Mouse (Mus musculus): ENCODE measurements around the gene Olfr1080. TPM values are rescaled to one million over a fixed set of nuclear protein-coding genes. Genes with fewer than 3 reads are reported as not detected.
"Not testable (repeated sequence)": the region's sequence is repeated elsewhere in the genome, so short reads cannot be mapped to it uniquely, and the experiment has no call there.

The Olfr1080 gene
- not detected for total RNA-seq (2021)
- long read RNA-seq, experiment 1, result 0 reads
- long read RNA-seq, experiment 2, result 0 reads

GRCm38 (mm10) chr2:86558135-86558534 lies at the start of gene Olfr1080:
Gene Olfr1080, minus strand, starts transcription at chr2:86558235.
- not testable (repeated sequence) for DNase-seq (ENCODE audit: low spot score in 2 of 2)

- not testable (repeated sequence) for DNase-seq (ENCODE audit: low spot score in 2 of 2)
Measured at GRCm38 (mm10) chr2:86598866-86599265, 40.8 kb upstream of the Olfr1080 start, which contains the start of gene Olfr1082. Gene Olfr1082, minus strand, starts transcription at chr2:86598966.

GRCm38 (mm10) chr2:86542380-86542779 lies 15.7 kb downstream of the Olfr1080 start, which contains the start of gene Olfr1079:
Gene Olfr1079, minus strand, starts transcription at chr2:86542480.
- DNase-seq (ENCODE audit: low spot score in 2 of 2), result no peak

GRCm38 (mm10) chr2:86530991-86531390 lies 27.0 kb downstream of the Olfr1080 start:
- DNase-seq (ENCODE audit: low spot score in 2 of 2), result no peak

- DNase-seq (ENCODE audit: low spot score in 2 of 2), result no peak
Measured at GRCm38 (mm10) chr2:86508161-86508560, 49.9 kb downstream of the Olfr1080 start, which contains the start of gene Olfr1076. Gene Olfr1076, plus strand, starts transcription at chr2:86508461.

Other genes with a start within 250 kb of the Olfr1080 start
- not detected for gene Olfr1053, start 243.0 kb downstream of the Olfr1080 start, total RNA-seq (2021)
- gene Olfr1054, start 222.8 kb downstream of the Olfr1080 start, total RNA-seq (2021), result not detected
- gene Olfr1055, start 208.0 kb downstream of the Olfr1080 start, total RNA-seq (2021), result not detected
- not detected for gene Olfr1056, start 195.8 kb downstream of the Olfr1080 start, total RNA-seq (2021)
- gene Olfr1057, start 179.8 kb downstream of the Olfr1080 start, total RNA-seq (2021), result not detected
- gene Olfr1058, start 169.7 kb downstream of the Olfr1080 start, total RNA-seq (2021), result not detected
- not detected for gene Olfr1061, start 144.2 kb downstream of the Olfr1080 start, total RNA-seq (2021)
- not detected for gene Olfr1062, start 131.5 kb downstream of the Olfr1080 start, total RNA-seq (2021)
- not detected for gene Olfr1065, start 107.6 kb downstream of the Olfr1080 start, total RNA-seq (2021)
- gene Olfr1066, start 102.0 kb downstream of the Olfr1080 start, total RNA-seq (2021), result not detected
- not detected for gene Olfr228, start 70.8 kb downstream of the Olfr1080 start, total RNA-seq (2021)
- gene Olfr1076, start 49.8 kb downstream of the Olfr1080 start, total RNA-seq (2021), result not detected
- not detected for gene Olfr1079, start 15.8 kb downstream of the Olfr1080 start, total RNA-seq (2021)
- not detected for gene Olfr1082, start 40.7 kb upstream of the Olfr1080 start, total RNA-seq (2021)
- gene Olfr1084, start 81.5 kb upstream of the Olfr1080 start, total RNA-seq (2021), result not detected
- not detected for gene Olfr1085, start 103.8 kb upstream of the Olfr1080 start, total RNA-seq (2021)
- gene Olfr1086, start 121.9 kb upstream of the Olfr1080 start, total RNA-seq (2021), result not detected
- not detected for gene Olfr1087, start 140.2 kb upstream of the Olfr1080 start, total RNA-seq (2021)
- not detected for gene Olfr1089, start 175.5 kb upstream of the Olfr1080 start, total RNA-seq (2021)
- not detected for gene Olfr1090, start 200.8 kb upstream of the Olfr1080 start, total RNA-seq (2021)
- not detected for gene Olfr1093, start 224.2 kb upstream of the Olfr1080 start, total RNA-seq (2021)